Mouse (Mus musculus) cerebellum, adult 2 months (tissue): ENCODE data around the gene Cabin1.

Experiments
- CTCF ChIP-seq: fragments of 200-500 bp; IDR thresholded peaks from 2 replicates; pipeline ENCODE4 v1.5.1; 2011; ENCODE audit warnings: low read depth, mild to moderate bottlenecking, control low read depth, low read length, moderate library complexity, borderline replicate concordance; ENCODE audit not compliant: insufficient read depth
- POLR2A ChIP-seq: fragments of 200-500 bp; IDR thresholded peaks from 2 replicates; pipeline ENCODE4 v1.6.1; 2011; ENCODE audit warnings: low read length, control low read depth, borderline replicate concordance; ENCODE audit not compliant: insufficient read depth

DNA sequence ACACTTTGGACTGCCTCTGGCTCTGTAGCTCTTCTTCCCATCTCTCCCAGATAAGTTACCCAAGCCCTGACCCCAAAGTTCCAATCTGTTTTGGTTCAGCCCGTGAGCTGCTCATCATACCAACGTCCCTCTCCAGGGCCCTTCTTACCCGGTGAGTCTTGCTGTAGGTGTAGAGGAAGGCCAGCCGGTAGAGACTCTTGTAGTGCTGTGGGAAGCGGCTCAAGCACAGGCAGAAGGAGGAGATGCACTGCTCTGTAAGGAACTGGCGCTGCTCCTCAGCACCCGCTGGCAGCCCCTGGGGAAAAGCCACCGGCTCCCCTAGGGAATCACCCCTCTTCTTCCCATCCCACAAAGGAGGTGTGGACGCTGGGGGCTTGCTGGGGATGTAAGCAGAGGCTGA is 69.6 kb downstream of the Cabin1 start:
- TF ChIP-seq CTCF (no peak), POLR2A (no peak)
